Mouse (Mus musculus) c-Kit-negative CD71-positive TER-119-positive erythroid progenitor cells, embryonic 14.5 days (primary cell): ENCODE results near the gene Paxip1.

Source experiments
- DNase-seq: peaks from one replicate; pipeline ENCODE4 v3.0.0-alpha.2; 2013; ENCODE audit warnings: low read depth, low spot score

The Paxip1 gene

DNA sequence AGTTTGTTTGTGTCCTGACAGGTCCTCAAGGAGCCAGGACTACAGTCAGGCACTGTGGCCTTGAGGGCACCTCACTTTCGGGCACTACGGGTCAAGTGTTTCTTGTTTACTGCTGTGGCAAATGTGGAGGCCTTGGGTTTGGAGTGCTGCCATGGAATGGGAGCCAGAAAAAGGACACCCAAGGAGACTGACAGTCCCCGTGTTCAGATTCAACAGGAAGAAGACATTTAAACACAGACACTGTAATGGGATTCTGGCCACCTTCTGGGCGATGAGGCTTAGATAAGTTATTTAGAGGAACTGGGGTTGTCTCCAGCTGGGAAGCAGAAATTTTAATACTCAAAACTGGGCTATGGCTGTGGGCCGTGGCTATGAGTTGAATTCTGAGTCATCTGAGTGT lies 60.8 kb downstream of the Paxip1 start:
- DNase-seq, result no peak

GRCm38 (mm10) chr5:27724460-27724859 lies 67.0 kb downstream of the Paxip1 start:
- no peak for DNase-seq

DNA sequence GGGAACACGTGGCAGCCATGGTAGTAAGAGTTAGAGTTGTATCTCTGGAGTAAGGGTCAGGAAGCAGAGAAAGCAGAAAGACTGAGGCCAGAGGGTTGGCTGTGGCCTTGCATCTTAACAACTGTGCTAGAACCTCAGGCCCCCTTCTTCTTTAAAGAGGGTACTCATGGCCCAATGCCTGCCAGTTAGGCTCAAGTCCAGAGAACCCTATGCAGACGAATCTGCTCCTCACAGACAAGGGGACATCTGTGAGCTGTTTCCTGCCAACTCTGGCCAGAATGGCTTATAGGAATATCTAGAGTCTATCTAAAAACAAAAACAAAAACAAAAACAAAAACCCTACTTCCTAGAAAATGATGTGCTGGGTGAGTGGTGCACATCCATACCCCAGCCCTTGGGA lies 72.2 kb downstream of the Paxip1 start:
- no peak for DNase-seq

DNA sequence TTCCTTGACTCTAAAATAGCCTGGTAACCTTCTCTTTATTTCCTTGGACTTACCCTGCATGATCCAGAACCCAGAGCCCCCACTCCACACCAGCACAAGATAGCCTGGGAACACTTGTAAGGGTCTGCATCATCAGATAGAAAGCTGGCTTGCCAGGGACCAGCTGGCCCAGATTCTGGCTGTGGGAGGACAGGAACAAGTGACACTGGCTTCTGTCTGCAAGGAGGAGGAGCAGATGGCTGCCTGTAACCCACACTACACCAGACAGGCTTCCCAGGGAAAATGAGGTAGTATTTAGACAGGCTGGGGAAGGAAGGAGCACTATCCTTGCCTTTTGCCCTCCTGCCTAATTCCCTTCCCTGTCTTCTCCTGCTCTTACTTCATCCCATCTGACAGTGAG lies 74.2 kb downstream of the Paxip1 start:
- no peak for DNase-seq

- no peak for DNase-seq
Observed at GRCm38 (mm10) chr5:27716026-27716425, 75.5 kb downstream of the Paxip1 start.

DNA sequence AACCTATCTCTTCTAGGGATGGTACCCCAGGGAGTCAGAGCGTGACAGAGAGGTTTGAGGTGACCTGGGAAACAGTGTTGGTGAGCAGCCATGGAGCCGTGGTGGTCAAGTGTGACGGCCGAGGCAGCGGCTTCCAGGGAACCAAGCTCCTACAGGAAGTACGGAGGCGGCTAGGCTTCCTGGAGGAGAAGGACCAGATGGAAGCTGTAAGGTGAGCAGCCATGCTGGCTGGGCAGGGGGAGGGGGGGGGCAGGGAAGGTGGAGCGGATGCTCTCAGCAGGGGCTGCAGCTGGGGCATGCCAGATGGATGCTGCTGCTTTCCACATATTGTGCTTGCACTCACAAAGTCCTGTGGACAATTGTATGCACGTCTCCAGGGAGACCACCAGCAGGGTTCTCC lies 77.1 kb downstream of the Paxip1 start:
- DNase-seq, result no peak

GRCm38 (mm10) chr5:27711461-27712192 lies 79.9 kb downstream of the Paxip1 start:
- no peak for DNase-seq

GRCm38 (mm10) chr5:27708209-27708608 lies 83.3 kb downstream of the Paxip1 start:
- DNase-seq, result peak; percentile 93

- peak; percentile 47 for DNase-seq
Observed at GRCm38 (mm10) chr5:27707283-27707682, 84.2 kb downstream of the Paxip1 start.

DNA sequence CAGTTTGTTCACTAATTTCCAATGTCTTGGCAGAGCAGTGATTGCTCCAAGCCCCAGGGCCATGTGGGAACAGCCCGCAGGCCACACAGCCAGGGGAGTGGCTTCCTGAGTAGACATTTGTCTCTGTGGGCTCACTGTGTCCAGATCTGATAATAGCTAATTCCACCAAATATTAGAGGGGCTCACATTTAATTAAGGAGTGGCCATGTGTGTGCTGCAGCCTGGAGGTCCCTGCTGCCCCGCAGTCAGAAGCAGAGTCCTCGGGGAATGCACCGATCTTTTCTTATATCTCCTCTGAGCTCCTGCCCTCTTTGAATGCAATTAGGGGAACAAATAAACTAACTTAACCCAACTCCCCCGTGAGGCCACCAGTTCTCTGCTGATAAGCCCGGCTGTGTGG lies 84.9 kb downstream of the Paxip1 start:
- DNase-seq, result no peak

DNA sequence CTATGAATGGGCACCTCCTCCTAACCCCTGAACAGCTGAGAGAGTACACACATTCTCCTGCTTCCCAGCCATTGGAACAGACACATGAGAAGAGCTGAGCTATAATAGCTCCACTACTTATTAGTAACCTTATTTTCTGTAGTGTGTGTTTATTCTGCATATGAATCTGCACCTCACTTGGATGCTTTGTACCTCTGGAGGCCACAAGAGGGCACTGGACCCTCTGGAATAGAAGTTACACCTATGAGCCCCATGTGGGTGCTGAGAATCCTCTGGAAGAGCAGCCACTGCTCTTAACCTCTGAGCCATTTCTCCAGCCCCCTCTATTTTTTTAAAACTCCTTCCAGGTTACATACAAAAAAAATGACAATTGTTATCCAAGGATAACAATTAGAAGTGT lies 86.5 kb downstream of the Paxip1 start:
- DNase-seq, result no peak

GRCm38 (mm10) chr5:27702482-27702881 lies 89.0 kb downstream of the Paxip1 start:
- DNase-seq, result no peak
